Mouse (Mus musculus) v-Abl transformed pro-B cells (cell line): ENCODE measurements around the gene Adh7.

Source experiments
- in situ Hi-C, 2 experiments: fragments of 400-800 bp; cut with MboI; formaldehyde crosslinking; loops; one replicate each; pipeline ENCODE4 v1.15.1; 2025; ENCODE audit not compliant: unreplicated experiment in 2 of 2

Adh7 gene

DNA sequence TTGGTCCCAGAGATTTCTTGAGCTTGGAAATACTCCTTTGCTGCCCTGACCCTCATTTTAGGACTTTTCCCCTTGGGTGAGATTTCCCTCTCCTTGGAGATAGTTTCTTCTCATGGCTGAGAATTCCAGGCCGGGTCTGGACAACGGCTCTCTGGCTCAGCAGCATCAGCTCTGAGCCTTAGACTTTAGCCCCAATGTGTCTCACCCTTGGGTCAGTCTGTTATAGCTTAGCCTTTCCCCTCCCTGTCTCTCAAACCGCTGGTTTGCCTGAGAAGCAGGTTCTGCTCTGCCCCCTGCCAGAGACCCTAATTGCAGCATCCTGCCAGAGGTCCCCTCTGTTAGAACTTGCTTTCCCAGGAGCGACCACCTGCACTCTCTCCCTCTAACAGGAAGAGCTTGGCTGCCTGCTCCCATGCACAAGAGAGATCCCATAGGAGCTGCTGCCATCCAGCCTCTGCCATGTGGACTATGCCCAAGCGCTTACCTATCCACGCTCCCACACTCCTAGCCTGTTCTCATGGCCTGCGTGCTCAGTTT lies 26.8 kb downstream of the Adh7 start:
- in situ Hi-C loops, result loop anchor here (25.0 kb wide), 2 partner anchors 668 to 943 kb away; no protein-coding TSS in a partner anchor

DNA sequence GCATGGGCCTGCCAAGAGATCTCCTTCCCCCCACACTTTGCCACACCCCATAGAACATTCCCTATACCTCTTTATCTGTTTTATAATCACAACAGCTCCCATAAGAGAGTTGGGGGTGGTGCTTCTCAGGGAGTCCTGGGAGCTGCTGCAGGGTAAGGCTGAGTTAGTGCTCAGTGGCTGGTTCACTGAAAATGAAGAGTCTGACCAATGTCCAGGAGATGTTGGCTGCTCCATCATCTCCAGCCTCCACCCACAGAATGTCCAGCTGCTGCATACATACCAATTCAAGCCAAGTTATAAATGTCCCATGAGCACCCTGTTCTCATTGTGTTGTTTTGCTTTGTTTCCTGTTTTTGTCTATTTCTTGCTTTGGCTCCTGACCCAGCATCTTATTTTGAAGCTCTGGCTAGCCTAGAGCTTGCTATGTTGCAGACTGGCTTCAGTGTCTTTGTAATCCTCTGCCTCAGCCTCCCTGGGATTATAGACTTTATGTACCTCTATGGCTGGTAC lies 29.0 kb downstream of the Adh7 start:
- in situ Hi-C loops, result loop anchor here (25.0 kb wide), 2 partner anchors 666 to 941 kb away; no protein-coding TSS in a partner anchor

GRCm38 (mm10) chr3:138247241-138247640 lies 29.7 kb downstream of the Adh7 start:
- in situ Hi-C loops, result loop anchor here (25.0 kb wide), 2 partner anchors 665 to 940 kb away; no protein-coding TSS in a partner anchor

- in situ Hi-C loops, result loop anchor here (25.0 kb wide), 2 partner anchors 664 to 939 kb away; no protein-coding TSS in a partner anchor
These were observed 30.5 kb downstream of the Adh7 start for GRCm38 (mm10) chr3:138248011-138248410.

DNA sequence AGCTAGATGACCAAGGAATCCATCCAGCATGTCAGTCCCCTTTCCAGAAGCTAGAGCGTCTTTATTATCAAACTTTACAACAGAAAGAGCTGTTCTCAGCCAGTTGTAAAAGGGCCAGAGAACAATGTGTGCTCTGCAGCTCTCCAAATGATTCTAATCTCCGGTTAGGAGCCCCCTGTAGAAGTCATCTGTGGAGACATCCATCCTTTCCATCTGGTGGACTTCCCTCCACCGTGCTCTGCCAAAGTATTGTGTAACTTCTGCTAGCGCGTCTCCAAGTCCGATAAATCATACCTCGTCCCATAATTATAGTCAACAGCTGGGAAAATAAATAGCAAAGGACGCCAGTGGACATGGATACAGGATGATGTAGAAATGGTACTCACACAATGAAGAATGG lies 31.2 kb downstream of the Adh7 start:
- in situ Hi-C loops, result loop anchor here (25.0 kb wide), 2 partner anchors 664 to 939 kb away; no protein-coding TSS in a partner anchor

DNA sequence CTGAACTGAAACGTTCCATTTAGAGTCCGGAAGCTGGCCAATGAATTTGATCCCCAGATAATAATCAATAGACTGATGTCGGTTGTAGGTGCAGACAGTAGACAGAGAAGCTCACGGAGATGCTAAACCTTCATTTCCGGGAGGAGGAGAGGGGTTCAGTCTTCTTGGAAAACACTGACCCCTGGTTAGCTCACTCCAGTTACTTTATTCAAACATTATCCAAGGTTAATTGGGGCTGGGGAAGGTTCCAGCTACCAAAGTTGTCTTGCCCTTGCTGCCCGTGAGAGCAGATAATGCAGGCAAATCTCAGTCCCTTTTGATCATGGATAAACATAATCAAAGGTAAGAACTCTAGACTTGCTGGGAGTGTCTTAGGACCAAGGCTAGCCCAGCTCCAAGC lies 33.6 kb downstream of the Adh7 start:
- in situ Hi-C loops, result no loop called here

DNA sequence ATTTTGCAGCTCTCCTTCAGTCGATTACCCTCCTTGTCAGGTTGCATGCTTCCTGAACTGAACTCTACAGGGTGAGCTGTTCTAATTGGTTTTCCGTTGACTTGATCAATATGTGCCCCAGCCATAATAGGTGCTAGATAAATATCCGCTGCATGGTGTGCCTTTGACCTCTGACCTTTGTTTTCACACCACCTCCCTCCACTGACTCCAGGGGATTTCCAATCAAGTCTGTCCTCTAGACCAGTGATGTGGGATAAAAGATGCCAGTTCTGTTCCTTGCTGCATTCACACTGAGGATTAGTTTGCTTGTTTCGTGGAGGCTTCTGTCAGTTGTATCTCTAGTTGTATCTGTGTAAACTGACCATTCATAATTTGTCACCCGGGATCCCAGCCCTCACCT lies 36.6 kb downstream of the Adh7 start:
- in situ Hi-C loops, result no loop called here

- in situ Hi-C loops, result no loop called here
These were observed 37.8 kb downstream of the Adh7 start for GRCm38 (mm10) chr3:138255366-138255765.

DNA sequence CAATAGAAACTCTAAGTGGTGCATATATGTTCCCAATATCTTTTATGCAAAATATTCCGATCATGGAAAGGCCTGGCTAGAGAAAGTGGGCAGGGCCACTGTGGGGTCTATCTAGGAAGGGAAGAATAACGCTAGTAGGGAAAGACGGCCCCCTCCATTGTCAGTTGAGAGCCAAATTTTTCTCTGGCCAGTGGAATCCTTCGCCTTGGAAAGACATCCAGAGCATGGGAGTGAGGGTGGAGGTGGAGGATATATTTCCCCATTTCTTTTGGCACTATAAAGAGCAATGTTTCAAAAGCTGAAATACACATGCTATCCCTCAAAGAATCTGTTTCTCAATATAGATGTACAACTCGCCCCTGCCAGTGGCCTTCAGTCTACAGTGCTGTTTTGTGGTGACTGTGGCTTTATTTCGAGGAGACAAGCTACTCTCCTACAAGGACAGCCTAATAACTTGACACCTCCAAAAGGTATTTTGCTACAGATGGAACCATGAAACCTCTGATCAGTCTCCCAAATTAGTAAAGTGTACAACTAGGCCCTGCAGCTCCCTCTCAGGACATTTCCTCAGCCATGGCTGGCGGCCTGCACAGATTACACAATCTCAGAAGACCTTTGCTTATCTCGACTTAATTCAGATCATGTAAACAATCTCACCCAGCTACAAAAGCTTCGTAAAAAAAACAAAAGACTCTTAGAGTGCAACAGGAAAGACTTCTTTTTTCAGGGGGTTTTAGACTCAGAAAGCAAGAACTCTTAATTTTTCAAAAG lies 38.4 kb downstream of the Adh7 start:
- in situ Hi-C loops, result no loop called here

GRCm38 (mm10) chr3:138260721-138261669 lies 43.4 kb downstream of the Adh7 start, which contains the start of gene Adh1:
TSS of gene Adh1 (plus strand) at chr3:138260991.
- in situ Hi-C loops, result no loop called here

DNA sequence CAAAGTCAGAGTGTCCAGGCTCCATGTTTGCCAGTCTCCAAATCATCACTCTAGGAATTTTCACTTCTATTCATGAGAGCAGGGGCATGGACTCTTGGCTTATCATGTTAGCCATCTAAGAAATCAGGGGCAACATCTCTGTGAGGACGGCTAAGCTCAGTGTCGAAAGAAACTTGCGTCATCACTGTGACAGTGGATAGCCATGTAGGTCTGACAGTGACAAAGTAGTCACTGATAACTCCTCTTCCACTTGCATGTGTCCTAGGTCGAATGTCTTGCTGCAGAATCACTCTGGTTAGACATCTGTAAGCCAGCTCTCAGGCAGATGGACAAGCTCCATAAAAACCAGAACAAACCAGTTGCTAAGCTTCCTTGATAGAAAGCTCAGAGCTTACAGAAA lies 45.0 kb downstream of the Adh7 start:
- in situ Hi-C loops, result no loop called here

DNA sequence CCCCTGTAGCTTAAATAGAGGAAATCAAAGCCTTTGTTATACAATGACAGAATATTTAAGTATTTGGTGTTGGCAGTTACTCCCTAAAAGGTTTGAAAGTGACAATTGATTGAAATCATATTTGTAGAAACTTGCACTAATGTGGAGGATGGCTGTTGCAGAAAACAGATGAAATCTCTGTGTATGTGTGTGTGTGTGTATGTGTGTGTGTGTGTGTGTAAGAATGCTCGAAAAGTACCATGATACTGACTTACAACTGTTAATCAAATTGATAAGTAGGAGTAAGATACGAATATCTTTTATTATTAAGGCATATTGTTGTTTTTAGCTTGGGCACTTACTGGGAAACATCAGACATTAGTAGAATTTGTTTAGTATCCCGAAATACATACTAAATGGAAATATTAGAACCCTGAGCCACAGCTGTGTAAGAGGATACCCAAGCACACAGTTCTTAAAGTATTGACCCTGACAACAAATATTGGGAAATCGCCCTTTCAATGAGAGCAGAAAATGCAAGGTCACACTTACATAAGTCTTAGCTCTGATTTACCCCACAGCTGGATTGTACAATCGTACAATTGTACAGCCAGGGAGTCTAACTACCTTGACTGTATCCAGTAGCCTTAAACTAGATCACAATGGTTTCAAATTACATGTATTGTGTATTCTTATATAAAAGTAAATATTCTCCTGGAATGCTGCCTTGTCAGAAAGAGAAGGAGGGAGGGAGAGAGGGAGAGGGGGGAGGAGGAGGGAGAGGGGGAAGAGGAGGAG lies 45.8 kb downstream of the Adh7 start:
- in situ Hi-C loops, result no loop called here

- in situ Hi-C loops, result no loop called here
These were observed 47.1 kb downstream of the Adh7 start for GRCm38 (mm10) chr3:138264648-138265047.

DNA sequence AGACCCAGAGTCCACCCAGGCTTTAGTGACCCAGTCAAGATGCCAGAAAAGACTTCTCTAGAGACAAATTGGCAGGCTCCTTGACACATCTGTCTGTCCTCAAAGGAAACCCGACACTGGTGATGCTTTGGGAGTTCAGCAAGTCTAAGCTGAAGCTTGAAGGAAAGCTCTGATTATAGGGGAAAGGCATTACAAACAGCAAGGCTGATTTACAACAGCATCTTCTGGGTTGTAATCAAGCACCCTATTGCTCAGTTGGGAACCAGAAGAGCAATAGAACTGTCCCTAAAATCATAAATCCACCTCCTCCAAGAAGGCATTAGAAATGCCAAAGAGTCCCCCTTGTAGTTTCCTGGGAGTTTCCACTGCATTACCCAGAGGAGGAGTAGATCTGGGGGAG lies 52.9 kb downstream of the Adh7 start:
- in situ Hi-C loops, result no loop called here

GRCm38 (mm10) chr3:138271297-138271696 lies 53.7 kb downstream of the Adh7 start:
- in situ Hi-C loops, result no loop called here

- in situ Hi-C loops, result no loop called here
These were observed 55.5 kb downstream of the Adh7 start for GRCm38 (mm10) chr3:138273080-138273479.

- in situ Hi-C loops, result no loop called here
These were observed 57.5 kb downstream of the Adh7 start for GRCm38 (mm10) chr3:138275100-138275499.

DNA sequence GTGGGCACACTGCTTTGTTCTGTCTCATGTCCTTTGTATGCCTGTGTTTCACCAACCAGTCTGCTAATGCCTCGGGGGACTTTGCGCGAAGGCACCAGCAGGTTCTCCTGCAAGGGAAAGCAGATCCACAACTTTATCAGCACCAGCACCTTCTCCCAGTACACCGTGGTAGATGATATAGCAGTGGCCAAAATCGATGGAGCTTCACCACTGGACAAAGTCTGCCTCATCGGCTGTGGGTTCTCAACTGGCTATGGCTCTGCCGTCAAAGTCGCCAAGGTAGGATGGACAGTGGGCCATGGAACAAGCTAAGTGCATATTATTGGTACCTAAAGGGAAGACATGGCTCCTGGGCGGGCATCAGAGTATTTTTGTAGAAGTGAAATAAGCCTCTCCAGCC lies 65.0 kb downstream of the Adh7 start:
- in situ Hi-C loops, result no loop called here
